Comparison of ENCODE assay signal across 8 mouse cellular contexts in the genomic region with DNA sequence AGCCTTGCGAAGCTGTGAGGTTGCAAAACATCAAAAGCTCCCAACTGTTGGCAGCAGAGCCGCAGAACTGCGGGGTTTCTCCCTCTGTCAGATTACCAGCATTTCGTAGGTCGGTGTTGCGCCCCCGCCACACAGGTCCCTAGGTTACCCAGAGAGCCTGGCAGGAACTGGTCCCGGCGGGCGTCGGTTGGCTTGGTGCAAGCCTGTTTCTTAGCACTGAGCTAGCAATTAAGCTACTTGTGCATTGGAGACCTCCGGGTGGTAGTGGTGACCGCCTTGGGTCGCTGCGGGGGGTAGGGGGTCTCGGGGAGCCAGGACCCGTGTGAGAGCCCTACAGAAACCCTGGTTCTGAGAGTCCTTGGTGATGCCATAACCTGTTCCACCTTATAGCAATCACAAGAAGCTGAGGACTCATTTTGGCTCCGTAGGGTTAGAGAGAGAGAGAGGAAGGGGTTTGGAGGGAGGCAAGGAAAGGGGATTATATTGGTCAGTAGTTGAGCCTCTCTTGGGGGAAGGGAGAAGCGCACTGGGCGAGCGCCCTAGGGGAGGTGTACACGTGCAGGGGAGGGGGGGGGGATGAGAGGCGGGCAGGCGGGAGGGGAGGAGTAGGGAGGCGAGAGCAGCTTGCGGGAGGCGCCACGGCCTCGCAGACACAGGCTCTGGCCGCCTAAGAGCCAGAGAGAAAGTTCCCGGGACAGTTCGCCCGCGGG. TPM values are rescaled to one million over a fixed set of nuclear protein-coding genes. Genes with fewer than 3 reads are reported as not detected.
DNase-seq lines count a peak whose midpoint lies in the region; ATAC-seq and TF ChIP-seq lines count a peak whose summit lies in the region.

A gene (plus strand): TSS at position 653 of the 710 bp plus-strand sequence.

- ATAC-seq in common myeloid progenitor, adult 5-6 weeks (replicated peaks; ENCODE audit: low read depth, poor library complexity, severe bottlenecking): peak; percentile 61
- no peak for ATAC-seq in heart, embryonic 13.5 days (ENCODE audit: extremely low read depth, insufficient number of reproducible peaks, low FRiP score, low TSS enrichment)

- H3K9ac ChIP-seq in heart, embryonic 13.5 days: peak within 1 kb of the TSS; percentile 78

- H3K27ac ChIP-seq in heart, embryonic 13.5 days (replicated peaks): 0 out of 2 replicates have a peak within 1 kb of the TSS, but pooled peaks have one; percentile 12
- H3K27ac ChIP-seq in small intestine, adult 2 months (ENCODE audit: insufficient read depth, low read depth, low read length): no peak within 1 kb of the TSS

- TF ChIP-seq CTCF in small intestine, adult 2 months (IDR thresholded peaks at IDR 0.05; ENCODE audit: extremely low read depth, insufficient read length, insufficient replicate concordance, low read depth, low read length): no peak

- DNase-seq in layer of hippocampus, adult 11-12 months (ENCODE audit: low spot score): peak; percentile 54
- no peak for DNase-seq in layer of hippocampus, adult 9-10 months (ENCODE audit: low spot score)
- DNase-seq in layer of hippocampus, postnatal 36 days: peak; percentile 49 to 52
- peak; percentile 42 for DNase-seq in lung, postnatal 25 days (ENCODE audit: low spot score)
- no peak for DNase-seq in thymus, postnatal 14 days

- H3K36me3 ChIP-seq in heart, embryonic 13.5 days: no peaks in the 10 kb centered on the region
- no peaks in the 10 kb centered on the region for H3K36me3 ChIP-seq in small intestine, adult 2 months (ENCODE audit: control insufficient read depth, insufficient read depth, low read length)

- H3K9me3 ChIP-seq in heart, embryonic 13.5 days: no peaks in the 10 kb centered on the region

- H3K4me3 ChIP-seq in heart, embryonic 13.5 days: peak within 1 kb of the TSS; percentile 70
- peak within 1 kb of the TSS; percentile 43 for H3K4me3 ChIP-seq in small intestine, adult 2 months (ENCODE audit: low read depth, low read length)

- peaks cover 21% of the 10 kb centered on the region for H3K4me1 ChIP-seq in heart, embryonic 13.5 days
- 0 out of 2 replicates have a peak, but pooled peaks cover 4% of the 10 kb centered on the region for H3K4me1 ChIP-seq in small intestine, adult 2 months (ENCODE audit: control insufficient read depth, insufficient read depth, insufficient read length, low read length)

- peak within 1 kb of the TSS; percentile 100 for H3K4me2 ChIP-seq in heart, embryonic 13.5 days

- under 1% methylated on average over 25 of the region's 34 CpGs for WGBS in heart, embryonic 13.5 days
- WGBS in small intestine, adult 2 months: 3% methylated on average over 32 of the region's 34 CpGs

- peaks cover 61% of the 10 kb centered on the region for H3K27me3 ChIP-seq in heart, embryonic 13.5 days (replicated peaks)
- peaks cover 29% of the 10 kb centered on the region for H3K27me3 ChIP-seq in small intestine, adult 2 months (ENCODE audit: control insufficient read depth, insufficient read depth, low read length)

- no peak for TF ChIP-seq POLR2A in small intestine, adult 2 months (IDR thresholded peaks at IDR 0.05; ENCODE audit: low read depth, low read length)

RNA-seq across cellular contexts. Expression of the gene that starts here (rescaled TPM):
- not detected in 2 replicates for total RNA-seq in common myeloid progenitor, adult 5-6 weeks (2017)
- 2.8 TPM in 2 replicates for polyA plus RNA-seq in heart, embryonic 13.5 days (2015; fragmentation: Nextera tagmentation; extraction: Ambion mirVana)
- 10 to 100 TPM; 43.0 to 47.4 TPM for total RNA-seq in layer of hippocampus, postnatal 36 days (2021)
- polyA plus RNA-seq in small intestine, adult 2 months (2012; rRNA removed): 0.18 TPM in 1 of 2 replicates, not detected in the other

Comparison
In these comparisons a context has a peak if more than half of its experiments do, and no peak if none do; other contexts are left out.
1. RNA of the gene that starts here (total RNA-seq): 43.0 to 47.4 TPM in layer of hippocampus, postnatal 36 days; not detected in common myeloid progenitor, adult 5-6 weeks; every median in the first group is over 10 times any median in the second.
2. DNase-seq: peak in layer of hippocampus, adult 11-12 months (single experiment), layer of hippocampus, postnatal 36 days (2 of 2) and lung, postnatal 25 days (single experiment); none in layer of hippocampus, adult 9-10 months (single experiment) and thymus, postnatal 14 days (single experiment).
3. Peak in ATAC-seq in common myeloid progenitor, adult 5-6 weeks; RNA of the gene not detected or under 1 TPM.